Mouse (Mus musculus) spleen, adult 12 weeks (tissue): ENCODE measurements around the gene Aldob.

Experiments used
- DNase-seq: peaks from one replicate; pipeline ENCODE4 v3.0.0; 2022; ENCODE audit warnings: low spot score

Aldob gene

GRCm38 (mm10) chr4:49549383-49549782 is at the start of gene Aldob:
Gene Aldob, minus strand, starts transcription at chr4:49549546.
- no peak for DNase-seq

- DNase-seq, result peak; percentile 49
Observed at GRCm38 (mm10) chr4:49597183-49598100, 48.1 kb upstream of the Aldob start, which contains the start of gene Tmem246. Gene Tmem246, minus strand, starts transcription at chr4:49597876.

DNA sequence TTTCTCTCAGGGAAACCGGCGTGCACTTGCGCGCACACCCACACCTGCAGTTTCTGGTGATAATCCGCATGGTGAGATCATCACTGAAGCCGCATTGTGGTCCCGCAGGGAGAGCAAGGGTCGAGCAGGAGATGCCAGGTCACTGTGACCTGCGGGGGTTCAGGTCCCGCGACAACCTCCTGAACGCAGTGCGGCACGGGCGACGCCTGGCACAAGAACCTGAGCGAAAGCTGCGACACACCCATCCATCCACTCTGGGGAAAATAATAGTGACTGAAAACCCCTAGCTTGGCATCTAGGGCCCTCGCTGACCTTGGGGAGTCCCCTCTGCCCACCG is 47.5 kb upstream of the Aldob start:
- DNase-seq, result no peak

DNA sequence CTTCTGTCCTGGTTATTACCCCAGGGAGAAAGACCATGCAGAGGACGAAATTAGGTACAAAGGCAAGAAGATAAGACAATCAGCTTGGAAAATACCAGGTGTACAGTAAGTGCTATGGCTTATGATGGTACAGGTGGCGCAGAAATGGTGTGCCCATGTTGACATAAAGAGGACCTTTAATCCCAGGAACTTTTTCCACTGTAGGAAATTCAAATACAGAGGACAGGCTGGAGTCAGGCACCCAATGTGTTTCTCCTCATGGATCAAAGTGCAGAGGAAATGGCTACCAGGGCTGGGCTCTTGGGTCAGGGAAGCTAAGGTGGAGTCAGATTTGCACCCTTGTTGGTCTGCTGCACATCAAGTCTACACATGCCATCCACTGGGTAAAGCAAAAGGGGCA is 40.8 kb upstream of the Aldob start:
- DNase-seq, result no peak

GRCm38 (mm10) chr4:49586811-49587210 is 37.5 kb upstream of the Aldob start:
- DNase-seq, result no peak

DNA sequence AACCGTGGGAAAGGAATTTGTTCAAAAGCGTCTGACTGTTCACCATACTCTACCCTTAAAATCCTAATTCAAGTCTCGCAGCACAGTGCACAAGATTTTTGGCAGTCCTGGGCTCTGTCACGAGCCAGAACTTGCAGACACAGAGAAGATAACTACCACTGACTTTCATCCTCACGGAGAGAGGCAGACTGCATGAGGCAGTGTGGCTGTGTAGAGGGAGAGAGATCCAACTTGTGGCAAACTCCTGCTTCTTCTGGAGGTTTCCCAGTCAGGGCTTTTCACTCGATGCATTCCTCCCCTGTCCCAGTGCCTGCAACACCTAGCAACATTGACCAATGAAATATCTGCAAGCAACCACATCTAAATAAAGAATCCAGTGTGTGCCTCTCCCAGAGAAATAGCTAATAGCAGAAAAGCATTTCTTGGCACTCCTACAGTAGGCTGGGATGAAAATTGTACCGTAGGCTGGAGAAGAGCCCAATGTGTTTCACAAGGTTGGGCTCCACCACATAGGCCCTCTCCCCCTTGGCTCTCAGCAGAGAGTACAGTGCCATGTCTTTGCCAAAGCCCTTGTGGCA is 36.3 kb upstream of the Aldob start:
- DNase-seq, result no peak

DNA sequence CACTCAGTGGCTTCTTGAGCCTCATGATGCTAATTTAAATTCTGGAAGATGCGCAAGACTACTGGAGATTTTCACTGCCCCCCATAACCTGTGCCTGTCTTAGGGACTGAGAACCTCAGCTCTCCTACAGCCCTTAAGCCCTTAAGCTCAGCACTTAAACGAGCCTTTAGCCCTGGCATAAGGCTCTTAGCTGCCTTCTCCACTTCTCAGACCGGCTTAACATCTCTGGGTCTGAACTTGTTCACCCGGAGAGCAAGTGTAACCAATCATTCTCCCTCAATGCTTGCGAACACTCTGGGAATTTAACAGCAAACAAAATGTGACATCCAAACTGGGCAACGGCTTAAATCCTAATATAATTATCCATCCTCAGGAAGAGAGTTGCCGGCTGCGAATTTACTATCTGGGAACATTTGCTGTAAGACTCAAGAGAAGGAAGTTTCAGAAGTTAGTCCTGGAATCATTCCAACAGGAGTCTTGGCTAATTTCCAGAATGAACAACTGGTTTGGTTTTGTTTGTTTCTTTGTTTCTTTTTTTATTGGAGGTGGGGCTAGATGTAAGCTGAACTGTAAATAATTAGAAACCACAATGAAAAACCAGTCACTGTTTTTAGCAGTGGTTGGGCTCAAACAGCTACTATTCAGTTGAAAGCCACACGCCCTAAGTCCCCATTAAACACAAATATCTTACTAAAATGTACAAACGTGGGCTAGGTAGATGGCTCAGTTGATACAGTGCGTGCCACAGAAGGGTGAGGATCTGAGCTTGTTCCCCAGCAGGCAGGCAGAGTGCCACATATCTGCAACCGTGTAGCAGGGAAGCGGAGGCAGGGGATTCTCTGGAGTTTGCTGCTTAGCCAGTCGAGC is 34.9 kb upstream of the Aldob start:
- no peak for DNase-seq

DNA sequence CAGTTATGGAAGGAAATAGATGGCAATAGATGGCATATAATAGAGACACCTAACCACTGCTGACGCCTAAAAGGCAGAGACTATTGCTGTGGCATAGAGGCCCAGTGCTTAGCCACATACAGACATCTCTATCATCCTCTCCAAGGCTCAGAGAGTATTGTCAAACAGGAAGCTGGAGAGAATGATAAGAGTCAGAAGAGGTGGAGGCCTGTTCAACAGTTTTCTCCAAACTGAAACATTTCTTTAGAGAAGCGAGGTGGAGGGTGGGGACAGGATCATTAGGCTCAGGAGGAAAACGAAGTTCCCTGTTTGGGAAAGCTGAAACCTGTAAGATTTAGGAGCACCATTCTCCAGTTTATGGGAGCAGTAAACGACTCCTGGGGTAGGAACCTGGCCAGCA is 31.9 kb upstream of the Aldob start:
- no peak for DNase-seq

DNA sequence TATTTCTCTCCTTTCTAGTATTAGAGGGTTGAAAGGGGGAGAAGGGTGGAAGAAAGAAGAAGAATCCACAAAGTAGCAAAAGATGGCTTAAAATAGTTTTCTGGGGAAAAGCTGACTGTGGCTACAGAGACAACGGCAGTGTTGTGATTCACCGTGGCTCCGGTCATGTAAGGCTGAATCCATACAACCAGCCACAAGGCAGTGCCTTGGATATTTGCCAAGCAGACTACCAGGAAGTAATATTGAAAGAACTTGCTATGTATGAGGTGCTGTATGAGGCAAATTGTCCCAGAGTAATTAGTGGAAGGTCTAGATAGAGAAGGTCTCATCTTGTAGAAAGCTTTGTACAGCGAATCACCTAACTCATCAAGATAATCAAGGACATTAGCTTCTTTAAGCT is 22.8 kb upstream of the Aldob start:
- DNase-seq, result no peak

GRCm38 (mm10) chr4:49567613-49568012 is 18.3 kb upstream of the Aldob start:
- DNase-seq, result peak; percentile 29

GRCm38 (mm10) chr4:49559915-49560772 is 10.8 kb upstream of the Aldob start:
- DNase-seq, result no peak

DNA sequence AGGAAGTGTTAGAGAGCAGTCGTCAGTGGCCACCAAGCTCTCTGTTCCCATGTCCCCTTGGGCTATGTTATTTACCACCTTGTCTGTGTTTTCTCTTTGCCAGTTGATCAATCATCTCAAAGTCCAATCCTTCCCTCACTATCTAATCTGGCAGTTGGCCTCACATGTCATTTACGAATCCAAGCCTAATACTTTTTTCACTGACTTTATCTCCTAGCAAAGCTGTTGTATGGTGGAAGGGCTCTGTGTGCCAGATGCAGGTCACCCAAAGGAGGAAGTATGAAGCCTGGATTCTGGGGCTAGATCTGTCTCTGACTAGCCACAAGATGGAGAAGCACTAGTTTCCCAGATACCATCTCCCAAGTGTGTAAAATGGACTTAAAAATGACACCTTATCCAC is 8.8 kb upstream of the Aldob start:
- no peak for DNase-seq

GRCm38 (mm10) chr4:49557375-49557774 is 8.0 kb upstream of the Aldob start:
- no peak for DNase-seq

- DNase-seq, result no peak
Observed at GRCm38 (mm10) chr4:49553380-49553779, 4.0 kb upstream of the Aldob start.

DNA sequence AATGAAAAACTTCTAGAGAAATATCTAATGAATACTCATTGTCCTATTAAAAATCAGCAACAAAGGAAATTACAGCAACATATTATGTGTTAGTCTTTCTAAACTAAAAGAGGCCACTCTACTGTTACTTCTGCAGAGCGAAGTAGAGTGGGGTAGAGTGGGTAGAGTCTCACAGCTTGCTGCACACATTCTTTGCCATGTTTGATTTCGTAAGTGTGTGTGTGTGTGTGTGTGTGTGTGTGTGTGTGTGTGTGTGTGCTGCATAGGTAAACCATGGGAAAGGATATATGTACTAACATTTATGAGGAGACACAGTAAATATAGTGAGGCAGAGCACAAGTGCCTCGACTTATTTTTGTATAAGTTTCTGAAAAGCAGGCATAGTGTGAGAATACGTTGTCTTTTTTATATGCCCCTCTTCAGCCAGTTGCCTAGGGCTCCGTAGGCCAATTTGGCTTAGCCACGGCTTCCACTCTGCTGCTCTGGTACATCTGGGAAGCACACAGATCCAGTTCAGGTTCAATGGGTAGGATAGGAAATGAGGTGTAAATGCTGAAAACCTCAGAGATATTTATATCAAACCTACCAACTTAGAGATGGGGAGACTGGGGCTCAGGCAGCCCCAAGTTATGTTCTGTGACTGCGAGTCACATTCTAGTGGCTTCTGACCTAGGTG is 1.7 kb downstream of the Aldob start:
- no peak for DNase-seq

- no peak for DNase-seq
Observed at GRCm38 (mm10) chr4:49546873-49547543, 2.3 kb downstream of the Aldob start.

DNA sequence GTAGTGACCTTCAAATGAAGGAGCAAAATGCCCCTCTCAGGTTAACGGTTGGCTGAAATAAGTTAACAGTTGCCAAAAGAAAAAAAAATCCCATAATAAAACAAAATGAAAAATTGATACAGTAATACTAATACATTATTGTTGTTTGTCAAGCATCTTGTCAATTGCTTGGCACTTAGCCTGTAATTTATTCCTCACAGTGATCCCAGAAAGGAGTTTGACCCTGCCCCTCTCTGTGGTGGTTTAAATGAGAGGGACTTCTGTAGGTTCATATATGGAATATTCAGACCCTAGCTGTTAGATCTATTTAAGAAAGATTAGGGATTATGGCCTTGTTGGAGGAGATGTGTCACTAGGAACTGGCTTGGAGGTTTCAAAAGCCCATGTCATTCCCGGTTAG is 3.3 kb downstream of the Aldob start:
- DNase-seq, result no peak

DNA sequence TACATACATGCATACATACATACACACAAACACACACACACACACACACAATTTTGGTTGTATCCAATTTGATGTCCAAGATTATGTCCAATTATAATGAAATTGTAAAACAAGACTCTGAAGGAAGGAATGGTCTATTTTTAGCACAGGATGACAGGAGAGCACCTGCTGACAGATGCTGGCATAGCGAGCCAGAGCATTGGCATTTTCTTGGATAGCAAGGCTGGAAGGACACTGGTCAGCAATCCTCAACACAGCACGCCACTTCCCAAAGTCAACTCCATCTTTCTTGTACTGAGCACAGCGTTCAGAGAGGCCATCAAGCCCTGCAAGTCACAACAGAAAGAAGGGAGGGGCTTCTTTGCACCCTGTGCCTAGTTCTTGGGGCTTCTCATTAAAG is 8.4 kb downstream of the Aldob start:
- DNase-seq, result no peak

DNA sequence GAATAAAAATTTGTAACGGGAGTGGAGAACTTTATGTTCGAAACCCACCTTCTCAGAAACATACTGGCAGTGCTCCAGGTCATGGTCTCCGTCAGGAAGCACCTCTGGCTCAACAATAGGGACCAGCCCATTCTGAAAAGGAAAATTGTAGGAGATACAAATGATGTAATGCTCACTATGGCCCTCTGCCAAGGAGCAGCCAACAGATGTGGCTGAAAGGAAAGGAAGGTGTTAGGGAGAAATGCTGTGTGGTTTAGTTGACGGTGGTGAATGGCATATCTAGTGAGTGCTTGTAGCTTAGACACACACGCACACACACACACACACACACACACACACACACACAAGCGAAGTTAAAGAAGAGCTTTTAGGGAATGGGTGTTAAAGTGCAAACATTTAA is 9.7 kb downstream of the Aldob start:
- DNase-seq, result no peak

DNA sequence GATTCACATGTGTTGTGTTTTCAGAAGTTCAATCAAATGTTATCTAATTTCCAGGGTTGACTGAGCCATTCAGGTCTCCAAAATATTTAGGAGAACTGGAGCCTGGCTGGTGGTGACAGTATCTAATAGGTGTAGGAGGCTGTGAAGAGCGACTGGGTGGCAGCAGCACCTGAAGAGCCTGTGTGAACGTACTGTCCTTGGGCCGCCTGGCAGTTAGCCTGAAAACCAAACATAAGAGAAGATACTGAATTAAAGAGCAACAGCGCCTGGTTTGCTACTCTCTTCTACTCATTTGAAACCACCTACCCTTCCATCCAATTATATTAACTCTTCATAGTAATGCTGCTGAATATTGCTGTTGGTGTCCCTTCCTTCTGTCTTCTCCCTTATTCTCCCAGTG is 12.7 kb downstream of the Aldob start:
- DNase-seq, result no peak
